Mouse (Mus musculus): ENCODE data around the gene Agbl4.

The Agbl4 gene

DNA sequence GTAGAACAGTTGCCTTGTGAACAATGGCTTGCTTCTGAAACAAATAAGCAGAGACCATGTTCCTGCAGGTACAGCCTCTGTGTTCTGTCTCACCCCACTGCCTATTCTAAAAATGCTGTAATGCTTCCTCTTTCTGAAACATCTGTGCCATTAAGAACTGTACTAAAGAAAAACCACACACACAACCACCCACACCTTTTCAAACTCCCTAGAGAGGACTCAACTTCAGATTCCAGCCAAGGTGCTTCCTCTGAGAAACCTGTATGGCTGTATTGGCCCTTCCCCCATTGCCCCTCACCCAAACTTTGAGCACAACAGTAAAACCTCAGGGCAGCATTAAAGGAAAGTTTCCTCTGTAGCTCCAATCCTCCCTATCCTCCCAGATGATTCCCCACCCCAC is 1002.3 kb downstream of the Agbl4 start:
- DNase-seq (ENCODE audit: low spot score in 2 of 2) = no peak

DNA sequence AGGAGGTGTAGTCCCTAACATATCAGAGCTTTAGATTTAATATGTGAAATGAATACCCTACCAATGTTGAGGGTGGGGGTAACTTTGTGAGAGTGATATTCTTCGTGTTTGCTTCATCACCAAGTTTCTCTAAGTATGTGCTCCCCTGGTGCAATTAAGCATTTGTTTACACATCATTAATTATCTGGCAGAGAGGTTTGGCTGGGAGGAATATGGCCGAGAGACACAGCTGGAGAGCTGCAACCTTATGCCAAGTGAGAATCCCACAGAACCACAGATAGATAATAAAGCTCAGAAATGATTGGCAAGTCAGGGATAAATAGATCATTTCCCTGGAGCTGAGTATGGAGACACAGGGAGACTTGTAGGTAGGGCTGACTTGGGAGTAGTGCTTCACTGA is 1003.2 kb downstream of the Agbl4 start:
- DNase-seq (ENCODE audit: low spot score in 2 of 2) = no peak

DNA sequence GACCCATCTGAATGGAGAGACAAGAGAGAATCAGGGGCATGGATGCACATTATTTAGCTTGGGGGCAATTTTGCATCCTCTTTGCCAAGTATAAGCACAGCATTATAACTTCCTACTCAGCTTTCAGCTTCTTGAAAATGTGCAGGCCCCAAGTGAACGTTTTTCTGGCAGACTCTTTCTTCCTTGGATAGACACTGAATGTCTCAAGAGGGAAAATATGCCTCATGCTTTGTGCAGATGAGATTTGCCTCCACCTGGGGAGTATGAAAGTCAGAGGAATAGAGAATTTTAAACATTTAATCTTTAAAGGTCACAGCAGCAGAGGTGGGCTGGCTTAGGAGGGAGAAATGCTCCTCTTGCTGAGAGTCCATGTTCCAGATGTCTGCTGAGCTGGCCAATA is 1005.8 kb downstream of the Agbl4 start:
- DNase-seq (ENCODE audit: low spot score in 2 of 2) = no peak

DNA sequence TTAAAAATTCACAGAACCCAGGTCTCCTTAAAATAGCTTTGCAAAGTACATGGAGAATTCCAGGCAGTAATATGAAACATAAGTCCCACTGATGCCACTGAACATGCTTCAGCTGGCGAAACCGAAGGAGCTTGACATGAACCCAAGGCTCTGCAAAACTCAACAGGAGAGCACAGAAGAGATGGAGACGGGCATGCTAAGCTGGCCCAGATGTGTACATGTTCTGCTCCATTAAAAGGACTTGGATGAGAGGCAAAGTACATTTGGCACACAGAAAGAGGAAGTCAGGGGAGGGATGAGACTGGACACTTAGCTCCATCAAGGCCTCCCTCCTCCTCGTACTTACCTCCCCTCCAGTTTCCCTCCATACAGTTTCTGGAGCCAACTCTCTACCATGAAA is 1013.3 kb downstream of the Agbl4 start:
- DNase-seq (ENCODE audit: low spot score in 2 of 2) = no peak

DNA sequence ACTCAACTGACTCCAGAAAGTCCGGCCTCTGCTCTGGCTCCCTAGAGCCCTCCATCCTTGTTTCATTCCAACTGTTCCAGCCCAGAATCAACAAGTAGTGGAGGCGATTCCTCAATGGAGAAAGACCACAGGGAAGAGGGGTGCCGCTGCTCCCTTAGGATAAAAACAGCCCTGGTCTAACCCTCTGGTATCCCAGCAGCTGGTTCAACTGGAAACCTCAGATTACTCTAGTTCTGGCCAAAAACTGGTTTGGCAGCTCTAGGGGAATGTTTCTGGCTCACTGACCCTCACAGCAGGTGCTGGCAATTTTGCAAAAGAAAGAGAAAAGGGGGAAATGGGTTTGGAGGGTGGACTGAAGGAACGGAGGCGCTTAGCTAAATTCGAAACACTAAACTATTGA is 1016.9 kb downstream of the Agbl4 start:
- DNase-seq (ENCODE audit: low spot score in 2 of 2) = no peak

DNA sequence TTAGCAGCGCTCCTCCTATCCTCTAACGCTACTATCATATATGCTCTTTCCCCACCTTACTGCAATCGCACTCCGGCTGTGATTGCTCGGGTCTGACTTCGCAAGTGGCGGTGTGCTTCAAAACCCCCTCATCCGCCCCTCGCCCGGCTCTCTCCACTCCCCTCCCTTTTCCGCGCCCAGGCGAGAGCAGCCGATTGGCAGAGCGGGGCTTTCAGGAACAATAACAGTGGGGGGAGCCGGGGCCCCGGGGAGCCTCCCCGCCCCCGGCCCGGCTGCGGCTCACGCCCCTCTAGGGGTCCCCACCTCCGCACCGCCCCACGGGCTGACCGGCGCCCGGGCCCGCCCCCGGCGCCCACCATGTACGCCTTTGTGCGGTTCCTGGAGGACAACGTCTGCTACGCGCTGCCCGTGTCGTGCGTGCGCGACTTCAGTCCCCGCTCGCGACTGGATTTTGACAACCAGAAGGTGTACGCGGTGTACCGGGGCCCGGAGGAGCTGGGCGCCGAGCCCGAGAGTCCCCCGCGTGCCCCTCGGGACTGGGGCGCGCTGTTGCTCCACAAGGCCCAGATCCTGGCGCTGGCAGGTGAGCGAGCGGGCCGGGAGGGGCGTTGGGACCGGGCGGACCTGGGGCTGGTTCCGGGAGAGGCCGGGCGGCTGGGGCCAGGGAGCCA is 1017.5 kb downstream of the Agbl4 start, which contains the start of gene Bend5:
Gene Bend5 (plus strand): TSS at position 189 of the 671 bp plus-strand sequence.
- DNase-seq (ENCODE audit: low spot score in 2 of 2) = peak; percentile 51 to 53

DNA sequence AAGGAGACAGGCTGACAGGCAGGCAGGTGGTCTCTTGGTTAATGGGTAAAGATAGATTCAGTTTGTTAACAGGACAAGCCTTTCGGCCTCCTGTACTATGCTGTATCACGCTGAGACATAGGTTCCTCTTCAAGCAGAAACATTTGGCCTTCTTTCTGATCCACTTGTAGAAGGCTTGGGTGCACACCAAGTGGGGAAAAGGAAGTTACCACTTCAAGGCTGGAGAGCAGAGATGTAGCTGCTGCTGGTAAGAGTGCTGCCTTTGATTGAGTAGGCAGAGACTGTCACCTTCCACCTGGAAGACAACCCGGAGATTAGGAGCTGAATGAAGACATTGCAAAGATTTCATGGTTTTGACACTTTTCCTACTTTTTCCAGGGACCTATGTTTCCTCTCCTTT is 1018.7 kb downstream of the Agbl4 start:
- DNase-seq (ENCODE audit: low spot score in 2 of 2) = no peak

DNA sequence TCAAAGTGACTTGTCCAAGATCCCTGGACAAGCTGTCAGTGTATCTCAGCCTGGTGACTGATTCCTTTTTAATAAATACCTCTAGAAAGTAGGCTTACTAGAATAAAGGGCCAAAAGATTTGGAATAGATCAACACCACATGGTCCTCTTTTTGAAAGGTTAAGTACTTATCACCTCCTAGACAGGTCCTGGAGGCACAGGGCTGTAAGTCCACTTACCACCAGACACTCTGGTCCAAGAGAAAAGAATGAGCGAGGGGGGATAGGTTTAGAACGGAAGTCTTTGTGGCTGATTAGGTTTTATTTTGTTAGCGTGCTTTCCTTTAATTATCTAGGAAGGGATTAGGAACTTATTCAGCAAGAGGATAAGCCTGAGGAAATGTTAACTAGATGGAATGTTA is 1019.1 kb downstream of the Agbl4 start:
- DNase-seq (ENCODE audit: low spot score in 2 of 2) = no peak

DNA sequence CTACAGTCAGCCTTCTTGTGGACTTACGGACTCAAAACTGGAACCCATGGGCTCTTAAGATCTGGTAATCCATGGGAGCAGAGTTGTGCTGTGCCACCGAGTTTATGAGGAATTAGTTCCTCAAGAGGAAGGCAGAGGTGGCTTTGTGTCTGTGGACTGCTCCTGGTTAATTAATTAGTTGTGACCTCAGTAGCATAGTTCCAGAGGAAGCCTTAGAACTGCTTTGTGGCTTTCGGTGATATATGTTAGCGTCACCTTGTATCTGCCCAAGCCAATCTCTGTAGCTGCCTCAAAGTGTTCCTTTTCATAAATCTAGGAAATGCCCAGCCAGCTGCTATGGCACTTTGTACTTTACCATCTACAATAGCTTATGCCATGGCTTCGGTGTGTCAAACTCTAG is 1020.3 kb downstream of the Agbl4 start:
- DNase-seq (ENCODE audit: low spot score in 2 of 2) = no peak

DNA sequence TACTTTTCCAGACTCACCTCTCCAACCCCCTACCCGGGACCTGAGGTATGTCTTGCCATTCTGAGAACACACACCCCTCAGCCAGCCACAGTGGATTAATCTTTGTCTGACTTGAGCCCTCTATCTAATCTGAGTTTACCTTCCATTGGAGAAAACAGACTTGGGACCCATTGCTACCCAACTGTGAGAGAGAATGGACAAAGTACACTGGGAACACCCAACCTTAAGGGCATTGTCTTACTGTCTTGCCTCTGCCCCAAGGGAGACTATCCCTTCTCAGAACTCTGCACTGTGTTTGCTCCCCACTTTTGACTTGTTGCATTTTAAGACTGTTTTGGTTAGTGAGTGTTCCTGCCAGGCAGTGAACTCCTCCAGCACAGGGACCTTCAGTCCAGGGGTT is 1022.0 kb downstream of the Agbl4 start:
- no peak for DNase-seq (ENCODE audit: low spot score in 2 of 2)

DNA sequence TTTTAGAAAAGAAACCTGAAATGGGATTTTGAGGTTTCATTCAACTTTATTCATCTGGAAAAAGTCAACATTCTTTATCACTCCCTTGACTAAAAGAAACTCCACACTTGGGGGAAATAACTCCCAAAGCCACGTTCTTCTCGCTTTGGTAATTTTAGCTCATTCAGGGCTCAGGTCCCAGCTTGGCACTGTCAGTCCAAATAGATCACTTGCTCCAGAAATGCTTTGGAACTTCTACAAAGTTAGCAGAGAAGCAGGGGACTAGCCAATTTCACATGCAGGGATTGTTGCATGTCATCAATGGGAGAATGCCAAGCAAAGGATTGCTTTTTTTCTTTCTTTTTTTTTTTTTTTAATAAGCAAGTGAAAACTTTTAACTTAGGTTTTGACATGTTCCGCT is 1022.6 kb downstream of the Agbl4 start:
- DNase-seq (ENCODE audit: low spot score in 2 of 2) = no peak

DNA sequence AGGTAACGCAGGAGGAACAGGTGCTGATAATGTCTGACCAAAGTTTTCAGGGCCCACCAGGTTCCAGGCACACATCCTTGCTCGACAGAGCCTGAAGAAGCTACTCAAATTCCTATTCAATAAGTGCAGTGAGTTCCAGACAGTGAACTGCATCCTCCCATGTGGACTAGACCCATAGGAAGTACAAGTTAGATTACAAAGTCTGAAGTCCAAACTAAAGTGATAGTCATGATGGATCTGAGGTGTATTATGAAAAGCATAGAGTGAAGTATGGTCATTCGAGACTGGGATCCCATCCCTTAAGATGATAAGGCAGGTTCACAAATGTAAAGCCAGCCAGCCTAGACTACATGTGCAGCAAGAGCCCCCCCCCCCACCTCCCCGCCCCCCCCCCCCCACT is 1023.5 kb downstream of the Agbl4 start:
- DNase-seq (ENCODE audit: low spot score in 2 of 2) = no peak

DNA sequence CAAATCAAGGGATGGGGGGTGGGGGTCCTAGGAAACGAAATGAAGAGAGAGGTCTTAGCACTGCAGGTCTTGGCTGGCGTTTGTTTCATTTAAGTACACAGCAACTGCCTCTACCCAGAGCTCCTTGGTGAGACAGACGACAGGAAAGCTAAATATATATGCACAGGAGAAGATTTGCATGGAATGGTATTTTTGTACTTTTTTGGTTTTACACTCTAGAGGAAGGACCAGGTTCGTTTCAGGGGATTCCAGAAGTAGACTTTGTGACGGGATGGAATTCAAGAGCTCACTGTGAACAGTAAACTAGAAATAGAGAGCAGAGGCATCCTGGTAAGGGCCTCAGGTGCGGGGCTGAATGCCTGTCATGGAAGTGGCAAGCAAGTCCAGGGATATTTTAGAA is 1024.3 kb downstream of the Agbl4 start:
- no peak for DNase-seq (ENCODE audit: low spot score in 2 of 2)

DNA sequence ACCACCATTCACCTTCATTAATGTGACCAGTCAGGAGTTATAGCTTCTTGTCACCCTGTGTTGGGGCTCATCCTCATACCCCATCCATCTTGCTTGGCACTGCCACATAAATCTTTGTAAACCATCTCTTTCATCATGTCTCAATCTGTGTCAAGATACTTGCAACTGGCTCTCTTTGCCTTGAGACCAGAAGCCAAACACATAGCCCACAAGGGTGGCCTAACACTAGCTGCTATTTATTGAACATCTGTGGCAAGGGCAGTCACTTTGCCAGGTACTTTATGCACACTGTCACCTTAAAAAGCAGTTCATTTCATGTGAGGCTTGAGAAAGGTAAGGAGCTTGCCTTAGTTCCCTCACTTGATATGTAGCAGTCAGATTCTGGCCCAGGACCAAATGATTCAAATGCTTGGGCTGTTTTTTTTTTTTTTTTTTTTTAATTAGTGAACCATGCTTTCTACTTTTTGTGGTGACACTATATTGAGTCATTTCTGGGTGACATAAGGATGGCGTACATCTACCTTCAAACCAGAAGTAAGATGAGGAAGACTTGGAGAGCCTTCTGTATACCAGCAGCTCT is 1027.0 kb downstream of the Agbl4 start:
- no peak for DNase-seq (ENCODE audit: low spot score in 2 of 2)

DNA sequence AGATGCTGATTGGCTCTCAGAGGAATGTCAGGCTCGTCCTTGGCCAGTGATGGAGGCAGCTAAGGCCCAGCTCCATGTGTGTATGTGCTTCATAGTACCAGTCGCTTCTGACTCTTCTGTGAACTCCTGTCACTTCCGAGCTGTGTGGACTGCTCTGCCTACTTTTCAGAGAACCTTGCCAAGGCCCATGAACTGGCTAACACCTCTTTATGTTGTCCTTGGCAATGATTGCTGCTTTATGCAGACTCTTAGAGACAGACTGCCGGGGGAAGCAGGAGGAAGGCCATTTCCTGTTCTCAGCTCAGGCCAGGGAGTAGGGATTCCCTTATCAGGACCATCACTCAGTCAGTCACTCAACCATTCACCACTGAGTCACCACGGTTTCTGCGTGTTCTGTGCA is 1027.7 kb downstream of the Agbl4 start:
- no peak for DNase-seq (ENCODE audit: low spot score in 2 of 2)

DNA sequence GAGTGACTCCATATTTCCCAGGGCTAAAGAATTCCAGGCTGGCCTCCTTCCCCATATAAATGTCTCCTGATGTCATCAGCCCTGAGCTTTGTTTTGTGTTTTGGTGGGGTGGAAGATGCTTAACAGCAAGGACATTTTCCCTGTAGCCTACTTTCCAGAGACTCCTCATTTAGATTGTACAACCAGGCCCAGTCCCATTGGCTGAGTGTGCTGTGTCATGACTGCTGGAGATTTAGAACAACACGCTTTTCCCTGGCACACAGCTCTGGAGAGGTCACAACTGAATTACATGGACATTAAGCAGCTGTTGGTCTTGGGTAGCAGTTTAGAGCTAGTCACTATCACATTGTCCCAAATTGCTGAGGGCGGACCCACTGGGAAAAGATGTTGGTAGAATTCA is 1033.7 kb downstream of the Agbl4 start:
- DNase-seq (ENCODE audit: low spot score in 2 of 2) = no peak

DNA sequence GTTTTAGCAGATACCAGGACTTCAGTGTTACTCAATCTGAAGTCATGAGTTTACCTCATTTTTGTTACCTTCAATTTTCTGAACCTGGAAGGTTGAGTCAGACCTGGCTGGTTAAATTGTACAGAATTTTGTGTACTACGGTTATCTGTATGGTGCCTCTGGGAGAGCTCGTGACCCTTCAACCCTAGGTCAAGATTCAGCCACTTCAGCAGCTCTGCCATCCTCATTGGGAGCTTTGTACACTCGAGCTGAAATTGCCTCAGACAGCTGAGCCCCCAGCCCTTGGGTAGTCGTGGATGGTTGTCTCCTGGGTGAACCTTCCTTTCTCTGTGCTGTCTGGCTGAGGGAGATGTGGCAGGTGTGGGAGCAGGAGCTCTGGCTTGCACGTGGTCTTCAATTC is 1034.6 kb downstream of the Agbl4 start:
- DNase-seq (ENCODE audit: low spot score in 2 of 2) = no peak

DNA sequence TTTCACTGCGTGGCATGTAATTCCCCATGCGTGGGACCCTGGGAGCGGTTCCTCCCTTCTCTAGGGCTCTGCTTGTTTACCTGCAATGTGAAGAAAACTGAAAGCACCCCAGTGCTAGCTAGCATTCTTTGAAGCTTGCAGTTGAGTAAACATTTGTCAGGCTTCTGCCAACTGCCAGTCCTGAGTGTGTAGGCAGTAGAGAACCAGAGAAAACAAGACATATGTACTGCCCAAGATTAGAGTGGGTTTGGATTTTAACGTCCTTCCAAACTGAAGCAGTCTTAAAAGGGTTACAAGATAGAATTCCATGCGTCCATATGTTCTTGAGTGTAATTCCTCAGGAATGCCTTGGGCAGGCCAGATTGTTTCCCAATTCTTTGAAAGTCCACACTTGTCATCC is 1035.0 kb downstream of the Agbl4 start:
- DNase-seq (ENCODE audit: low spot score in 2 of 2) = no peak

DNA sequence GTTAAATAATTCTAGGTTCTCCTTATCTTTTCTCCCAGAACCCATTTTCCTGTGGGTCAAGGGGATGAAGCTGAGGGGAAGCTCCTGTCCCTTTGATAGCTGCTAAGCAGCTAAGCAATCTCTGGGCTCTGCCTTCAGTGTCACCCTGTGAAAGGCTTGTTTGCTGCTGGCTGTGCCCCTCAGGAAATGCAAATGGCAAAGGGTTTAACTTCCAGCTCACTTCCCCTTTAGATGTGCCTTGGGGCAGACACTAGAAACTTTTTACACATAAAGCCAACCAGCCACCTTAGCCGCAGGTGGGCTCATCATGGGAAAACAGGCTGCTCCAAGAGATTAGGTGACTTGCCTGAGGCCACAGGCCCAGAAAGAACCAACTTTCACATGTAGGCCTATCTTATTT is 1044.2 kb downstream of the Agbl4 start:
- DNase-seq (ENCODE audit: low spot score in 2 of 2) = no peak

DNA sequence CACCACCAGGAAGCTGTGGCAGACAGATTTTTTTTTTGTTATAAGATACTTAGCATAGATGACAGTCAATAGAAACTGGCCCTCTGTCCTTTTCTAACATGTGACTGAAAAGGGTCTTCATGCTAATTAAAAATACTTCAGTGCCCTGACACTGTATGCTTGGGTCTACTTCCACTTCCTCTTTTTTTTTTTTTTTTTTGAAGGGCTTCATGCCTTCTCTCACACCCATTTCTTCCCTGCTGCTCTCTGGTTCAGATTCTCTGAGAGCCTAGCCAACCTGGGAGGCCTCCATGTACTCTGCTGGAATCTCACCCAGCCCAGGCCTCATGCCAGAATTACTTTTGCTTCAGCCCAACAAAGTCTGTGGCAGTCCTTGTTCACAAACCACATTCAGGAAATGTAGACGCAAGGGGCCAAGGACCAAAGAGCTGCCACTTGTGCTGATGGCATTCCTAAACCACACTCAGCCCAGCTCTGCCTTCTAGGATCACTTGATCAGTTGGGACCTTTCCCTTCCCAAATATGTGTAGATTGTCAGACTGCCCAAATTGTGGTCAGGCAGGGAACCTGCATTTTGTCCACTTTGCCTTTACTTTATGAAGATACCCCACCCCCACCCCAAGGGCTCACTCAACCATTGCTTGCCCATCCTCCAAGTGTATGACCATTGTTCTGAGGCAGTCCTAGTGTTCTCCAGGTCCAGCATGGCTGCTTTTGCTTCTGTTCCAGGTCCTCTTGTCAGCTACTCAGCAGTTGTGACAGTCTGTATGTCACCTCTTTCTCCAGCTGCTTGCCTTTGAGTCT is 1045.2 kb downstream of the Agbl4 start:
- no peak for DNase-seq (ENCODE audit: low spot score in 2 of 2)

DNA sequence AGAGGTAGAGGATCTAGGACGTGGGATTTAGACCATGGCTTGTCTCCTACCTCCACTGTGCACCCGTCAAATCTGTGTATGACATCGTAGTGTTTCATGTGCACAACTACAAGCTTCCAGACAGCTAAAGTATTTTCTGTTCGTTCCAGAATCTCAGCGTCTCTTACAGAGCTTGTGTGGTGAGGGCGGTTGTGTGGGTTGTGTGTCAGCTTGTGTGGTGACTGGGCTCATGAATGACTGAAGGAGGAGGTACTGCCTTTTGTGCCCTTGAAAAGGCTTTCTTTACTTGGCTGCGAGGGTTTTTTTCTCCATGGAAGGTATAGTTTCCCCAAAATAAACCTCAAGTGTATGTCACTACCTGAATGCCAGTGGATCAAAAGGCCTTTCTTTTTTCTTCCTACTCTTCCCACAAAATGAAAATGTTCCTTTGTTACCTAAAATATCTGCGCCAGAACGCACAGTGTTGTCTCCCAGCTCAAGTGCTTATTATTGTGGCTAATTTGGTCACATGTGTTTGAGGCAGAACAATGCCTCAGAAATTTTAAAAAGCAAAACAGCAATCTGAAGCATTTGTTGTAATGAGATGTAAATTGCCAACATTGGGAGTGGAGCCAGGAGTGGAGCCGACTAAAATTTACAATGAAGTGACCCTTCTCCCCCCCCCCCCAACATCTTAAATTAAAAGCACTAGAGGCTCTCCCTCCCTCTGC is 1046.6 kb downstream of the Agbl4 start:
- DNase-seq (ENCODE audit: low spot score in 2 of 2) = no peak

DNA sequence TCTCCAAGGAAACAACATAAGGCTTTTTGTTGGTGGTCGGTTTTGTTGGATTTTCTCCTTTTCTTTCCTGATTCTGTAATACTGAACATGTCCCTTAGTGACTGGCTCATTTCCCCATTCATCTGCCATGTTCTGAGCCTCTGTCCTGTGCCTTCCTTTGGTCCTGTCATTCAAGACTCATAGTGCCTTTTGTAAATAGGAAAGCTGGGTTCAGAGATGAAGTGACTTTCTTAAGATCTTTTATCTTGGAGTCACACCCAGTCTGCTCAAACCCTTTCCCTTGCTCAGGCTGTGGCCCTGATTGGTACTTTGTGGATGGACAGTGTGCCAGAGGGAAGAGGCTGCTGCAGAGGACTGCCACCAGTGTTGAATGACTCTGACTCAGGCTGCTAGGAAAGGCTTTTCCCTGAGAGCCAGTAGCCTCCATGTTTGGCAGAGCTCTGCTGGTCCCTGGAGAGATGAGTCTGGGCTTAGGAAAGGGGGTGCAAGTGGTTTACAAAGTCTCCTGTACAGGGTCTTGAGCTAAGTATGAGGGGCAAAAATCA is 1047.2 kb downstream of the Agbl4 start:
- no peak for DNase-seq (ENCODE audit: low spot score in 2 of 2)

Measured in frontal cortex, postnatal 25 days (tissue).